Mouse (Mus musculus): ENCODE results near the gene Elfn1.

The Elfn1 gene

DNA sequence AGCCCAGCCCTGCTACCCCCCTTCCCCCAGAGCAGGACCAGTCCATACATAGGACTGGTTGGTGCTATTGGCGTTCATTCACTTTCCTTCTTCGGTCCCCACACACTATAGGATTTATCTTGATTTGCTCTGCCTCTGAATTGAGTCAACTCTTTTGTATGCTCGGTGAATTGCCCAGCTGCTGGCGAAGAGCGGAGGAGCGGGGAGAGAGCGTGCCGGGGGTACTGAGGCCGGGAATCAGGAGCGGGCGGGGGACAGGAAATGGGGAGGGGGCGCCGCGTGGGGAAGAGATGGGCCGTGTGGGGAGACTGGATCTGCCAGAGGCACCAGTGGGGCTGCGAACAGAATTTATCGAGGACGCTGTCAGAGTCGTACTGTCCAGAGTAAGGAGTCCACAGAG, 3.8 kb downstream of the Elfn1 start:
- no peak for DNase-seq

DNA sequence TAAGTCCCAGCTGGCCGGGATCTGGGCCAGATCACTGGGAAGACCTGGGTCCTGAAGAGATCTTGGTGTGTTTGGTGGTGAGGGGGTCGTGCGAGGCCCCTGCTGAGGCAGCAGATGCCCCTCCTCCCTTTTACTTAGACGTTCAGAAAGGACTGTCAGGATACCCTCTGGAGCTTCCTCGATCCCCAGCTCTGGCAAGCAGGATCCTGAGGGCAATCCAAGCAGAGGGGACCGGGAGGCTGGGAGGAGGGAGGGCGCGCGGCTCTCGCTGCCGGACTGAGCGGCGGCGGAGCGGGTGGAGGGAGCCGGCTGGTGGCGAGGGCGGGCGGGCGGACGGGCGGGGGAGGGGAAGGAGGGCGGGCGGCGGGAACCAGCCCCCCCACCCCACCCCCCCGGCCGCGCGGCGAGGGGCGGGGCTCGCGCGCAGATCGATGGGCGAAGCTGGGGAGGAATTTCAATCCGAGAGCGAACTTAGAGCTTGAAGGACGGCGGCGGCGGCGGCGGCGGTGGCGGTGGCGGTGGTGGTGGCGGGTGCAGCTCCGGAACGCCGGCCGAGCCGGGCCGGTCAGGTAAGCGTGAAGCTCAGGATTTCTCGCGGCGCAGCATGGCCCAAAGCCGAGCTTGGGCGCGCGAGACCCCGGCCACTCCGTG, 4.5 kb downstream of the Elfn1 start:
- peak; percentile 34 to 37 for DNase-seq

DNA sequence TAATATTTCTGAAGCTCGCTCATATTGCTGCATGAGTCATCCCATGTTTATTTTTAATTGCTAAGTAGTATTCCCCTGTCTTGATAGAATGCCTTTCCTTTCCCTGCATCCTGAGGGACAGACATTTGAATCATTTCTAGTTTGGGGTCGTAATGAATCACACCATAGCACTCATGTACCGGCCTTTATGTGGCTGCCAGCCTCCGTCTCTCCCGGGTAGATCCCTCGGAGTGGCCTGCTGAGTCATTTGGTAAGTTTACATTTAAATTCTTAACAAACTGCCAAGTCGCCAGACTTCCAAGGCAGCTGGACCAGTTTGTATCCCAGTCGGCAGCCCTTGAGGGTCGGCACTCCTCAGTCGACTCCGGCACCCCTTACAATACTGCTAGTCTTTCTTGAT, 13.9 kb downstream of the Elfn1 start:
- no peak for DNase-seq

DNA sequence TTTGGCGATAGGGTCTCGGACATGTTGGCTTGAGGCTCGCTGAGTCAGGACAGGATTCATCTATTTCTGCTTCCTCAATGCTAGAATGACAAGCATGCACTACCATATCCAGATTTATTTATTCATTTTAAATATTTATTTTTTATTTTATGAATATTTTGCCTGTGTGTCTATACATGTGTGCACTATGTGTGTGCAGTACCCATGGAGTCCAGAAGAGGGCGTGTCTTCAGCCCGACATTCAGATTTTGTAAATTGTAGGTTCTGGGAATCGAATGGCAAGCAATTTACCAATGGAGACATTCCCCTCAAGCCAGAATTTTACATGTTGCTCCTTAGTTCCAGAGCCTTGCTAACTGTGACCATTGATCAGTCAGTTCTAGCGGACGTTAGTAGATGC, 16.1 kb downstream of the Elfn1 start:
- no peak for DNase-seq

DNA sequence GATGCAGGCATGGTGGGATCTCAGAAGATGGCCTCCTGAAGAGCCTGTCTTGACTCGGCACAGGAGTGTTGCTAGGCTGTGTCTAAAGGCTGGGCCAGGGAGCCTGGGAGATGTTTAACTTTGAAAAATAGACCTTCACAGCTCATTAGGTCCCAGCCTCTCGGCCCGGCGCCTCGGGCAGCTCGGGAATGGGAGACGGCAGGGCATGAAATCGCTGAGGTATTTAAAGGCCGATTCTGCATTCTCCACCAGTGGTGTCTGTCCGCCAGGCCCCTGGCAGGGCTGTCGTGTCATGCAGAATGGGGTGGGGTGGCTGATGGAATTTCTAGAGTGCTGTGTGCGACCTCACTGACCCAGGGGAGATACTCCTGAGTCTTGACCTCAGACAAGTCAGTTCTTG, 22.4 kb downstream of the Elfn1 start:
- DNase-seq, result no peak

DNA sequence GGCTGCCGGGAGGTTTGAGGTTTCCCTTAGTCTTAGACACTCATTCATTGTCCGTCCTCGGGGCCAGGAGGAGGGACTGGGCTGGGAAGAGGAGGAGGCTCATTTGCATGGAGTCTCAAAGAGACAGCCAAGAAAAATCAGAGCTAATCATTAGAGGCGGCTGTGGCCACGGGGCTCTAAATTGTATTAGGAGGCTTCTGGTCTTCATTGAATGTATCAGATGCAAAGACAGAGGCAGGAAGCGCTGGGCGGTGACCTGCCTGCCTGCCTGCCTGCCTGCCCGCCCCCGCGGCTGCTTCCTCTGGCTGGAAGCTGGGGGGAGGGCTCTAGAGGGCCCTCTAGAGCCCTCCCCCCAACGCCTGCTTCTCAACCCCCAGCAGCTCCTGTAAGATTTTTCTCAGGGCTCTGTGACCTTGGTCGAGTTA, 23.2 kb downstream of the Elfn1 start:
- no peak for DNase-seq

DNA sequence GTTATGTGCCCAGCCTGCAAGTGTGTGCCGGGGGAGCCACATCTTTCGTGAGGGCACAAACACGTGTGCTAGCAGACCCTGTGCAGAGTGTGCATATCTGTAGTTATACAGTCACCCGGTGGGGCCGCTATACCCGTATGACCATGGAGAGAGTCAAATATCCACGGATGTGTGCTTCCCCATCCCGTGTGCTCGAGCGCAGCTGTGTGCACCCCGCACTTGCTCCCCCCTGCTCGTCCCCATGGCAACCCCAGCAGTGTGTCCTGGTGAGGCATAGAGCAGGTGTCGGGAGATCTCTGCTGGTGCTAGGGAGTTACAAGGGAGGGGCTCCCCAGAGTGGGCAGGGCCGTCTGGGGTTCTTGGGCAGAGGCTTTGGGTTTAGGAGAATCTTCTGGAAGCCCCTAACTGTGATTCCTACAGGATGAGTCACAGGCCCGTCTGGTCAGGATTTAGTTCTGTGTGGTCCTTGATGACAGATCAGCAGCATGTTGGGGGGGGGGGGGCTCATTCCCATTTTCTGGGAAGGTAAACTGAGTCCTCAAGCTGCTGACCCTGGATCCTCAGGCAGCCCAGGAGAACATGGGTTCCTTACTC, 24.3 kb downstream of the Elfn1 start:
- no peak for DNase-seq

DNA sequence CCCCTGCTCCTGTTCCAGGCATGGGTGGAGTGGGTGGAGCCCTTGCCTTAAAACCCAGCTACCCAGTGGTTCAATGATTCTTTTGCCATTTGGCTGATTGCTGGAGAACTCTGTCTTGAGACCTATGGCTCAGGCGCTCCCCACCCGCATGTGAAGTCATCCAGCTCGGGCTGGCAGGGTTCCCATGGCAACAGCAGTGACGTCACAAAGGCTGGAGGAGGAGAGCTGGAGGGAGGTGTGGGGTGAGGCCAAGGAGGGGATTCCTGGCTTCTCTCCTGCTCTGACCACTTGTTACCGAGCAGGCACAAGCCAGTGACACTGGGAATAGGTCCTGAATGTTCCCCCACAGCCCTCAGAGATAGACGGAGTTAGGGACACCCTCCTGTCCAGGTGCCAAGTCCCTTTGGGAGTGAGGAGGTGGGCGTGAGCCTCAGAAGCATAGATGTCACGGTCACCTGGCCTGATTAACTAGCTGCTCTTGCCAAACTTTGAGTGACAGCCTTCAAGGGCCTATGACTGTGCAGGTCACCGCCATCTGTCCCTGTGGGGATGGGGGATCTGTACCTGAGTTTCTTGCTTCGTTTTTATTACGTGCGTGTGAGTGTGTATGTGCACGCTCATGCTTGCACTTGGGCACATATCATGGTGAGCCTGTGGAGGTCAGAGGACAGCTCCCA, 25.0 kb downstream of the Elfn1 start:
- DNase-seq, result peak; percentile 41 to 82

DNA sequence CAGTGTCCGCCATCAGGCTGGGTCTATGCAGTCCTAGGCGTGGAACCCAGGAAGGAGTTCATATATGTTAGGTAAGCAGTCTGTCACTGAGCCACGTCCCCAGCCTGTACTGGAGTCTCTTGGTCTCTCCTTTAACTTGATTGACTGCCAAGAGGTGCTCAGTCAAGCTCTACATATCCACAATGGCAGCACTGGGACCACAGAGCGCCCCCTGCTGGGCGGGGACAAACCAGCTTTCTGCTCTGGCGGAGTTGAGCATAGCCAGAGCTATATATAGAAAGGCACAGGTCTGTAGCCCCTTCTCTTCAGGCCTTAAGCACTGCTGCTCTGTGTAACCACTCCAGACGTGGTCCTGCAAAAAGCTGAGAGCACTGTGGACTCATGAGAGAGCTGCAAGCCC, 25.7 kb downstream of the Elfn1 start:
- DNase-seq, result peak; percentile 39 to 58

DNA sequence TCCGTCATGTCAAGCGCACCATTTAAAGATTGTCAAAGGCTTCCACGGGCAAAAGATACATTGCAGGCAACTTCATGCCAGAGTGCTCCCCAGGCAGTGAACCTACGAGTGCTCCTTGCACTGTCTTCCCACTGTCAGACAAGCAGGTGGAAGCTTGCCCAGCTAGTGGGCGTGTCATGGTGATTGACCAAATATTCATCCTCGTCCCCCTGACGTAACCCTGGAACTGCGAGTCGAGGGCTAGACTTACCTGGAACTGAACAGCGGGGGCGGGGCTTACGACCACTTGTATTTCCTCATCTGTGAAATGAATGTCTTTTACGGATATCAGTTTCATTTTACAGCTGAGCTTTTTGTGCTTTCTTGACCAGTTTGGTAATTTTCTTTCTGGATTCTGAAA, 28.7 kb downstream of the Elfn1 start:
- no peak for DNase-seq

DNA sequence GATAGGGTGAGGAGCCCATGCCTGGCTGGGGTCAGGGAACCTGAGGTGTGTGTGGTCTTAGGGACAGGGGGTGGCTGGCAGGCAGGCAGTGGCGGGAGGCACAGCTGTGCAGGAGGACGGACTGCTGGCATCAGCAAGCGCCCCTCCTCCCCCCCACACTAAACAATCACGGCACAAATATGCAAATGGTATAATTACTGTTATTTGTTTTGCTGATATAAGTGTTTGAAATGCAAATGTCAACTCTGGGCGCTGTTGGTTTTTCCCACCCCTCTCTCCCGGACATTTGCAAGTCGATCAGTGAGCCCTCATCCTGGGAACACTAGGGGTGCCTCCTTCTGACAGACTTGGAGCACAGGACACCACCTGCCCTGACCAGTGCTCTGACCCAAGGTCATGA, 37.0 kb downstream of the Elfn1 start:
- no peak for DNase-seq

DNA sequence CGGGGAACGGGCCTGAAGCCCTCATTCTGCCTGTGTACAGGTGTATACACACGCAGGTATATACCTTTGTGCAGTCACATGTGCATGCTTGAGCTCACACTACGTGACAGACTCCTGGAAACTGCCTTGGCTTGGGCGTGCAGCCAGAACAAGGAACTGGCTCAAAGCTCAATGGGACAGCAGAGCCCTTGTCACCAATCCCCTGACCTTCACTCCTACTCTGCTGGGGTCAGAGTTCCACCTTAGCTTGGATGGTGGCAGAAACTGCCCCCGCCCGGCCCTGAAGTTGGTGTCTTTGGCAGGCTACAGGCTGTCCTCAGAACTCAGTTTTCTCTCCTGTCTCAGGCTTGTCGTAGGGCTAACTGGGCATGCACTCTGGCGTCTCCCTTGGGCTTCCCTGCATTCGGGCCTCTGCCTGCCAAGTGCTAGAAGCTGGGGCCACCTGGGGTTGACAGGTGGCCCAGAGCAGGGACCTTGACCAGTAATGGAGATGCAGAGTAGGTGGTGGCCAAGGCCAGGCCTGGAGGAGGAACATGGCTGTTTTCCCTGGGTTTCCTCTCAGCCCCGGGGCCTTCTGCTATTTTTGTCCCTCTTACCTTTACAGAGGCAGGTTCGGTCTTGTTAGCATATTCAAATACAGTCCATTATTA, 38.1 kb downstream of the Elfn1 start:
- peak; percentile 54 to 68 for DNase-seq

DNA sequence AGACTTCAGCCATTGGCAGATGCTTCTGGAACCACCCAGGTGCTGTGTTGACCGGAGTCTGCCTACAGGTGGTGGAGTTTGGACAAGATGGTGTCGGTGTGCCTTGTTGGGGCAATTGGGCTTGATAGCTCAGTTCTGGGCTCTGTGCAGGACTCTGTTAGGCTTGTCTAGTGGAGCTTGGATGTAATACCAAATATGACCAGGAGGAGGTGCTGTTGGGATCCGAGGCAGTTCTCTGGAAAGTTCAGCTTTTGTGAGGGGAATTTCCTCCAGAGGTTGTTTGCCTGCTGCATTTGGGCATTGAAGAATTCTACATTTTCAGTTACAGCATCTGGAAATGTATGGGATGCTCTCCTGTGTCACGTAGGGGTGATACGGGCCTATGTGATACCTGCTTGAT, 39.7 kb downstream of the Elfn1 start:
- DNase-seq, result peak in 1 of 2 experiments; percentile 55

DNA sequence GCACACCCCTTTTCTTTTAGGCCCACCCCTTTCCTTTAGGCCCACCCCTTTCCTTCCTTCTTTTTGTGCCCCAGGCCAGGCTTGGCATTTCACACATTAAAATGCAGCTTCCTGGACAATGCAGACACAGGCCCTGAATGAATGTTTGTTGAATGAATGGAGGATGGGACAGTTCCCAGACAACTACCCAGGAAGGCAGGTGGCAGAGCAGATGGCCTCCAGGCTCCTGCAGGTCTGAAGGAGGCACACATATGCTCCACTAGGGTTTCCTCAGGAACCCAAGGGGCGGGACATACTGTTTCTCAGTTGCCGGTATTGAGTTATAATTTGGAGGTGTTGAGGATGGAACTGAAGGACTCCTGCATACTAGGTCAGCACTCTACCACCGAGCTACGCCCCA, 40.8 kb downstream of the Elfn1 start:
- DNase-seq, result peak; percentile 80 to 92

DNA sequence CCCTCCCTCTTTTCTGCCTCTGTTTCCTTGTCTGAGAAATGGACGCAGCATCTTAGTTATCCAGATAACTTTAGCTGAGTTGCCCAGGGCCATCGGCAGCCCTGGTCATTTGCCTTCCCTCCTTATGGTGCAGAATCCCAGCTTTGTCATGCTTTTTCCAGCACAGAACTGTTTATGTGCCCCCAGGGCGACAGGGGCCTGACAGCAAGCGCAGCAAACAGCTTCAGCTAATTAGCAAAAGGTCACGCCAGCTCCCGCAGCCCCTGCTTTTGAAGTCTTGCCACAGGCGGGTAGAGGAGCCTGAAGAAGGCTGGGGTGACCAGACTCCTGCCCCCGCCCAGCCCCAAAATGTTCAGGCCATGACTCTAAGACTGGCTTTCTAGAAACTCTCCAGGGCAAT, 41.6 kb downstream of the Elfn1 start:
- DNase-seq, result no peak

DNA sequence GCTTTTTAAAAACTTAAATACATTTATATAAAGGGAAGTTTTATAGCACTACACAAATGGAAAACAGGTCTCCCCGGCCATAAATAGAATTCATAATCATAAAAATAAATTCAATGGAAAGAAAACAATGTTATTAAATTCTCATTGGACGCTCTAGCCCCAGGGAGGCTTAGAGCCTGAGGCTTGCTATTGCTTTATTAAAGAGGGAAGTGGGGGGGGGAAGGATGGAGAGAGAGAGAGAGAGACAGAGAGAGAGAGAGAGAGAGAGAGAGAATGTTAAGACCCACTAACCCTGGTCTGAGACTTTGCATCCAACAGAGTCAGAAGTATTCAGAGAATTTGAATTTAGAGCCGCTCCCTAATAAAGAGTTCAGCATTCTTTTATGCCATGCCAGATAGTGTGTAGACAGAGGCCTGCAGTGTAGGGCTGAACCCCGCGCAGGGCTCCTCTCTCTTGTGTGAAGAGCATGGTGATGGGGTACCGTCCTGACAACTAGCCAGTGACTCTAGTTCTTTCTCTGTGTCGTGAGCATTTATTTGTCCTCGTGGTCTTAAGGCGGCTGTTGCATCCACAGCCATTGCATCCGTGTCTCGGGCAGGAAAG, 42.3 kb downstream of the Elfn1 start:
- no peak for DNase-seq

DNA sequence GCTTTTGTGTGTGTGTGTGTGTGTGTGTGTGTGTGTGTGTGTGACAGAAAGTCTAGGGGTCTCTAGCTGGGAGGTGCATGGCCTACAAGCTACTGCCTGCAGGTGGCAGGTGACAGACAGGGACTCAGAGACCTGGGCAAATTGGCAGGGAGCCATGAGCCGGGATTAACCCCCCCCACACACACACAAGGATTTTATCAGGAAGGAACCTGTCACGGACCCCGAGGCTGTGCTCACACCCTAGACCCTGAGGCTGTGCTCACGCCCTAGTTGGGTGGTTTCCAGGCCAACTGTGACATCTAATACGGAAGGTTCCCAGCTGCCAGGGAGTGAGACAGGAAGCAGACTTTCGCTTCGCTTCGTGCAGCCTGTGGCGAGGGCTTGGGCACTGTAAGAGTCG, 49.1 kb downstream of the Elfn1 start:
- DNase-seq, result peak; percentile 56 to 75

DNA sequence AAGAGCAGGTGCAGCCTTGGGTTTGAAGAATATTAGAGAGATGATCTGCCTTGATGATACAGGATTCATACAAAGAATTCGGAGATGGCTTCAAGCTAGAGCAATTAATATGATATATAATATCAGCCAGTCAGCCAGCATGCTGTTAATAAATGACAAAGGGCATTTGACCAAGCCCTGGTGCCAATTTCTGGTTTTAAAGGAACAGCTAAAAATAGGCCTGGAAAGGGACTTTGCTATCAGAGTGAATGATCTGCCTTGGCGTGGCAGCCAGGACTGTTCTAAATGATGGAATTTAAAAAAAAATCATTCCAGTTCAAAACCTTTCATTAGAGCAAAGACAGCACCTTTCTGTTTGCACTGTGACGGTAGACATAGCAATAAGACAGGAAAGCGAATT, 52.0 kb downstream of the Elfn1 start:
- no peak for DNase-seq

DNA sequence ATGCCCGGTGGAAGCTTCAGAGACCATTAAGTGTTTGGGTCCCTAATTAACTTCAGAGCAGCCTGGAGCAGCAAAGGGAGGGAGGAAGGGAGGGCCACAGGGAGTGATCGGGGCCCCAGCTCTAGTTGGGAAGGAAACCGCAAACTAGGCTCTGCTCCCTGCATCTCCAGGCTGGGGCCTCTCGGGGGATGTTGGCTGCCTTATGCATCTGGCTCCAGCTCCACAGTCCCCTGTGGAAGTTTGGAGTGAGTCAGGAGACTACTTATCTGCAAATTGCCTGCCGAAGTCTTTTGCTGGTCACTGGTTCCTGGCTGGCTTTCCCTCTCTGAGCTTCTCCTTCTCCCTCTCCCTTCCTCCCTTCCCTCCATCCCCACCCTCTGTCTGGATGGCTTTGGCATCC, 56.6 kb downstream of the Elfn1 start:
- DNase-seq, result no peak

DNA sequence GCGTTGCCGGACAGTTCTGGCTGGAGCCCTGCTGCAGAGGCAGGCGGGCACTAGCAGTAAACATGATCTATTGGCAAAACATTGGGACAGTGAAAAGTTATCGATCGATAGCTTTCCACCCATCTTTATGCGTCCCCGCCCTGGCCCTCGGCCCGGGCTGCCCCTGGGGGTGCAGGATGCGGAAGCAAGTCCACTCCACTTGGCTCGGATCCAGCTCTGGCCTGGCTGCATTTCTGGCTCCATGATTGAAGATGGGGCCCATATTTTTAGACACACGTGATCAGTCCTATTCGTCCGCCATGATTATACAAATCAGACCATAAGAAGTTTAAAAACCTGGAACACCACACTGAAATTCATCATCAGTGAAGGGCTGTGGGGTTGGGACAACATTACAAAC, 57.9 kb downstream of the Elfn1 start:
- DNase-seq, result peak in 1 of 2 experiments; percentile 65

DNA sequence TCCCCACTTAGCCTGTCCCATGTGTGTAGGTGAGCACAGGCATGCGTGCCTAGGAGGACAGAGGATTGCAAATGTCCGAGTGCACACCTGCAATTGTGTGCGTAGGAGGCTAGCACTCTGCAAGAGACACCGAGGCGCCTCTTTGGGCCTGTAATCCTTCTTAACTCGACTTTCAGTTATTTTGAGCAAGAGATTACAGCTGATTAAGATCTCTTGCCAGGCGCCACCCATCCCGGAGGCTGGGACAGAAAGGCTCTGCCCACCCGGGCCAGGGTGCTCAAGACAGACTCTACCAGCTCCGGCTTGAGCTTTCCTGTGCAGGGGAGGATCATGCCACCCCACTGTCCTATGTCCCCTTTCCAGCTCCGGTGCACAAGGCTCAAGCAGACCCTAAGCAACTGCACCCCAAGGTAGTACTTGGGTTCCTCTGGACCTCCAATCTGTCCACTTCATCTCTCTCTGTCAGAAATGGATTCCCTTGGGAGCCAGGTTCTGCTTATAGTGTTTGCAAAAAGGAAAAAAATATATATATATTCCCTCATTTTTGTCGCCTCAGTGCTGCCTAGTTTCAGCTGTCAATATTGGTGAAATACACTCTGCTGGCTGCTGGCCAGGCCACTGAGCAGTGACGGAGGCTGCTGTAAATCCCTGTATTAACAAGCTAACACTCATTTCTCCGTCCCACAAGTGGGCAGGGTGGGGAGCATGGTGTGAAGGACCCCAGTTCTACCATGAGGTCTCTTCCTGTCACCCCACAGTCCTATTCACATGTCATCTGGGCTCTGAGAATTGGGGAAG, 61.6 kb downstream of the Elfn1 start:
- no peak for DNase-seq

DNA sequence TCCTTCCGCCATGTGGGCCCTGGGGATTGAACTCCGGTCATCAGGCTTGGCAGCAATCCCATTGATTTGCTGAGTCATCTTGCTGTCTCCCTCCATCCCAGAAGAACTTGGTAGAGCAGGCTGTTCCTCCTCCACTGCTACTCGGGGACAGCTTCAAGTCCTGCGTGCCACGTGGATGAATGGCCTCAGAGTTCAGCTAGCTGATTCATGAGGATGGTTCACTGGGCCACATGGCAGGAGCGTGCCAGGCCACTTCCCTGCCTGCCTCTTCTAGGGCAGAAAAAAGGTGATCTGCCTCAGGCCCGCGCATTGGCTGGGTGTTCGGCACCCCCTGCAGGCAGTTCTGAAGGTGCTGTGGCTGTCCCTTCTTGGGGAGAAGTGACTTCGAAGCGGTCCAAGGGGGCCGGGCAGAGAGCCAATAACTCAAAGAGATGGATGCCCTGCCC, 62.5 kb downstream of the Elfn1 start:
- peak; percentile 28 to 48 for DNase-seq

DNA sequence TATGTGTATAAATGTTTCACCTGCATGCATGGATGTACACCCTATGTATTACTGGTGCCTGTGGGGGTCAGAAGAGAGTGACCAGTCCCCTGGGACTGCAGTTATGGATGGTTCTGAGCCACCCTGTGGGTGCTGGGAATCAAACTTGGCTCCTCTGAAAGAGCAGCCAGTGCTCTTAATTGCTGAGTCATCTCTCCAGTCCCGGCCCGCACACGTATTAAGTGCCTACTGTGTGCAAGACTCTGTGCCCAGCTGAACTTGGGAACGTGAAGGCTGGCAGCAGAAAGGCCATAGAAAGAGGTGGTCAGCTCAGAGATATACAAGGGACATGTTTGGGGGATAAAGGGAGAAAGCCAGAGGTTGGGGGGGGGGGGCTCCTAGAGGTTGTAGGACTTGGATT, 68.8 kb downstream of the Elfn1 start:
- DNase-seq, result no peak

Data from cerebellum, postnatal 14 days (tissue).